32 mouse cellular contexts compared by ENCODE assay signal in the genomic region with DNA sequence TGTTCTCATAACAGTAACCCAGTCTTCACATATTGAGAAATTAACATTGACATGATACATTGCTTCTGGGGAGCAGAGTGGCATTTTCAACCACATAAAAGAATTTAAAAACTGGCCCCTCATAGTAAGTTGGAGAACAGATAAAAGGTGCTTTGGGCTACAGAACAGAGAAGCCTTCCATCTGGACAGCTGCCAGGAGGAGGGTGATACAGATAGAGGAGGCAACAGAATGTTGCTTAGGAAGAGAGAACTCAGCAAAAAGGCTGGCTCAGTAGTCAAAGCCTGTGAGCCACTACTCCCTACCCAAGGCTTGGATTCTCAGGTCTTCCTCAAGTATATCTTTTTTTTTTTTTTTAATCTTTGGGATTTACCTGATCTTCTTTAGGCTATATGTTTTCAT. TPM values are rescaled to one million over a fixed set of nuclear protein-coding genes. Genes with fewer than 3 reads are reported as not detected.
"Had no signal": no experiment of that assay in that cellular context is flagged by ENCODE, and none has a peak within 500 bp of the region (broad histone marks: within the 10 kb centered on the region; RNA-seq: fewer than 3 reads in every experiment).

No protein-coding gene starts in this region.

- H3K36me3 ChIP-seq: limb, embryonic 10.5 days; limb, embryonic 13.5 days; liver, embryonic 12.5 days; liver, embryonic 15.5 days; midbrain, embryonic 10.5 days; midbrain, embryonic 13.5 days; neural tube, embryonic 13.5 days; stomach, embryonic 15.5 days had no signal

- H3K27me3 ChIP-seq: limb, embryonic 13.5 days; liver, embryonic 12.5 days; liver, embryonic 15.5 days; midbrain, embryonic 13.5 days; neural tube, embryonic 13.5 days; stomach, embryonic 15.5 days had no signal

- H3K4me1 ChIP-seq: limb, embryonic 10.5 days; limb, embryonic 13.5 days; liver, embryonic 12.5 days; liver, embryonic 15.5 days; midbrain, embryonic 10.5 days; midbrain, embryonic 13.5 days; neural tube, embryonic 13.5 days; stomach, embryonic 15.5 days had no signal

- H3K4me3 ChIP-seq: limb, embryonic 10.5 days; limb, embryonic 13.5 days; liver, embryonic 12.5 days; liver, embryonic 15.5 days; midbrain, embryonic 10.5 days; midbrain, embryonic 13.5 days; myocyte; neural tube, embryonic 13.5 days; stomach, embryonic 15.5 days had no signal

- ATAC-seq: liver, embryonic 12.5 days; midbrain, embryonic 13.5 days; midbrain, embryonic 16.5 days had no signal

- H3K27ac ChIP-seq: kidney, postnatal 0 days; limb, embryonic 10.5 days; limb, embryonic 13.5 days; liver, embryonic 12.5 days; liver, embryonic 15.5 days; midbrain, embryonic 10.5 days; midbrain, embryonic 13.5 days; neural tube, embryonic 13.5 days; stomach, embryonic 15.5 days had no signal

- H3K9me3 ChIP-seq: limb, embryonic 10.5 days; limb, embryonic 13.5 days; liver, embryonic 12.5 days; liver, embryonic 15.5 days; midbrain, embryonic 10.5 days; midbrain, embryonic 13.5 days; neural tube, embryonic 13.5 days; stomach, embryonic 15.5 days had no signal

- DNase-seq: kidney, adult 18-20 months; kidney, adult 9 months; layer of hippocampus, postnatal 36 days; liver; lung, adult 18-20 months; lung, postnatal 14 days; lung, postnatal 4 days; retina, postnatal 1 day; right cerebral cortex, postnatal 25 days; spleen, adult 18-20 months; thymus, adult 2 months; thymus, postnatal 14 days; thymus, postnatal 4 days had no signal

- H3K9ac ChIP-seq: limb, embryonic 13.5 days; liver, embryonic 12.5 days; liver, embryonic 15.5 days; midbrain, embryonic 13.5 days; neural tube, embryonic 13.5 days; stomach, embryonic 15.5 days had no signal

RNA-seq across cellular contexts. Expression of gene 9130008F23Rik, which starts 25.3 kb away (rescaled TPM):
- total RNA-seq: neutrophil, adult 5-6 weeks had no signal

RNA-seq across cellular contexts. Expression of gene Rhag, which starts 44.1 kb away (rescaled TPM):
- total RNA-seq: layer of hippocampus, adult 8-10 months; layer of hippocampus, postnatal 10 days; layer of hippocampus, postnatal 36 days; left cerebral cortex, adult 8-10 months; left cerebral cortex, postnatal 14 days; monocyte, adult 5-6 weeks had no signal
- polyA plus RNA-seq: myocyte; thymus, adult 2 months had no signal

RNA-seq across cellular contexts. Expression of gene Crisp2, which starts 48.3 kb away (rescaled TPM):
- total RNA-seq: layer of hippocampus, adult 8-10 months; layer of hippocampus, postnatal 10 days; layer of hippocampus, postnatal 36 days; left cerebral cortex, adult 8-10 months; left cerebral cortex, postnatal 14 days; megakaryocyte, adult 5-6 weeks; monocyte, adult 5-6 weeks; neutrophil, adult 5-6 weeks had no signal
- polyA plus RNA-seq: kidney, postnatal 0 days; limb, embryonic 10.5 days; limb, embryonic 13.5 days; lung, embryonic 16.5 days; midbrain, embryonic 10.5 days; midbrain, embryonic 13.5 days; midbrain, embryonic 16.5 days; myocyte; neural tube, embryonic 13.5 days; stomach, embryonic 15.5 days had no signal

RNA-seq across cellular contexts. Expression of gene Glyatl3, which starts 59.1 kb away (rescaled TPM):
- total RNA-seq: layer of hippocampus, adult 8-10 months; layer of hippocampus, postnatal 10 days; layer of hippocampus, postnatal 36 days; left cerebral cortex, adult 8-10 months; left cerebral cortex, postnatal 14 days; megakaryocyte, adult 5-6 weeks; monocyte, adult 5-6 weeks; neutrophil, adult 5-6 weeks had no signal
- polyA plus RNA-seq: kidney, postnatal 0 days; limb, embryonic 10.5 days; limb, embryonic 13.5 days; liver, embryonic 12.5 days; liver, embryonic 15.5 days; lung, embryonic 16.5 days; midbrain, embryonic 10.5 days; midbrain, embryonic 13.5 days; midbrain, embryonic 16.5 days; myocyte; neural tube, embryonic 13.5 days; stomach, embryonic 15.5 days had no signal
